Mouse (Mus musculus) monocyte, adult 5-6 weeks (primary cell): ENCODE data around the gene Smco3. TPM values are rescaled to one million over a fixed set of nuclear protein-coding genes. Genes with fewer than 3 reads are reported as not detected.
"Not testable (repeated sequence)": the region's sequence is repeated elsewhere in the genome, so short reads cannot be mapped to it uniquely, and the experiment has no call there.

Source experiments
- ATAC-seq: fragments of 153-309, 156-312 bp; replicated peaks from 2 replicates; pipeline ENCODE4 v1.8.0; 2017; ENCODE audit warnings: mild to moderate bottlenecking; ENCODE audit not compliant: low TSS enrichment, insufficient number of reproducible peaks, severe bottlenecking, poor library complexity, low FRiP score
- total RNA-seq: library from RNA; stranded (forward); fragments of 200-1000, 200-491, 200-594 nt; gene quantifications from 3 replicates; pipeline ENCODE4 v1.2.3, GENCODE M21; 2017

Smco3 gene
- total RNA-seq: 0.49 TPM in 1 of 3 replicates, not detected in the others

DNA sequence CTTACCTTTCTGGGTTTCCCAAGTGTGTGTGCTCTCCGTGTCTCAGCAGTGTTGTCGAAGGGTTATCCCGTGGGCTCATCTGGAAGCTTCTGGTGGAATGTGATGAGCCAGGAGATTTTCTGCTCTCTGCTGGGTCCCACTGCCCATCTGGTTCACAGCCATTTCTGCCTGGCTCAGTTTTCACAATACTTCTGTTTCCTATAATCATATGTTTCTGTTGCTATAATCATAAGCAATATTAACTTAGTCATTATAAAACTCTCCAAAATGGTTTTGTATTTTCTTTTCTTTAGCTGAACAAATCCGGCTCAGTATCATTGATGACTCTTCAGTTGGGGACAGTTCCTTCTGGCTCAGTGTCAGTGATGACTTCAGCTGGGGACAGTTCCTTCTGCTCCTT lies at the start of gene Smco3:
Gene Smco3 (minus strand): TSS at position 101 of the 400 bp plus-strand sequence.
- ATAC-seq: no peak

DNA sequence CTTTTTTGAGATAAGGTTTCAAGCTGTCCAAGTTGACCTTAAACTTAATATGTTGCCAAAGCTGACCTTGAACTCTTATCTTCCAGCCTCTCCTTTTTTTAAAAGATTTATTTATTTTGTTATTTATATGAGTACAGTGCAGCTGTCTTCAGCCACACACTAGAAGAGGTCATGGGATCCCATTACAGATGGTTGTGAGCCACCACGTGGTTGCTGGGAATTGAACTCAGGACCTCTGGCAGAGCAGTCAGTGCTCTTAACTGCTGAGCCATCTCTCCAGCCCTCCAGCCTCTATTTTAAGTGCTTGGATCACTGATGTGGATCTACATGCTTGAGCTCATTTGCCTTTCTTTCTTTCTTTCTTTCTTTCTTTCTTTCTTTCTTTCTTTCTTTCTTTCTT lies 49.5 kb upstream of the Smco3 start:
- ATAC-seq: not testable (repeated sequence)

DNA sequence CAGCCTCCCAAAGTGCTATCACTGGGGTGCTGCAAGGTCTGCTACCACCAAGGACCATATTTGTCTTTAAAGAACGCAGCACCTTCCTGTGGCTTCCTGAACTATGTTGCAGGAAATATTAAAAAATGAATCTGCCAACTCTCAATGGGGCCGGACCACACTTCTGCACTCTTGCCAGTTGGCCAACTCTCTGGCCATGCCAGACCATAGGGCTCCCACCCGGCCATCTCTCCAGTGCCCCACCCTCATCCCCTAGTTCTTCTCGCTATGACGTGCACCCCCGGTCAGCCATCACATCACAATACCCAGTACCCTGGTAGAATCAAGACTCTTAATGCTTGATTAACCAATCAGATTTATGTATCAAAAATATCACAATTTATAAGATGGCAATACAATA lies 48.7 kb upstream of the Smco3 start:
- no peak for ATAC-seq

DNA sequence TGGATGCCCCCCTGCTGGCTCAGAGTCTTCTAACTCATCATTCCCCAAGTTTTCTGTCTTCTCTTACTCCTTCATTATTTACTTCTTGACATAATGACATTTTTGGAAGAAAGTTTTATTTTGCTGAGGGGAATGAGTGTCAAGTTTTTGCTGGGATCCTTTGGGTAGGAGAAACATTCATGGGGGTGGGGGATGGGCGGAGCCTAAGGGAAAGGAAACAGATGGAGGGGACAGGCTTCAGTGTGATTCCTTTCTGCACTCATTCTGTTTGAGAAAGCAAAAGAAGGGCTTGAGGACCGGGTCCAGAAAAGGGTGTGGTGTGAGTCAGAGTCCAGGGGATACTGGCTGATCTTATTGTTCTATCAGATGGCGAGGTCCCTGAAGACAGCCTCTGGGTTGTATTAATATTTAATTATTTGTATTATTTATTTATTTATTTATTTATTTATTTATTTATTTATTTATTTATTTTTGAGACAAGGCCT lies 48.2 kb upstream of the Smco3 start:
- no peak for ATAC-seq

DNA sequence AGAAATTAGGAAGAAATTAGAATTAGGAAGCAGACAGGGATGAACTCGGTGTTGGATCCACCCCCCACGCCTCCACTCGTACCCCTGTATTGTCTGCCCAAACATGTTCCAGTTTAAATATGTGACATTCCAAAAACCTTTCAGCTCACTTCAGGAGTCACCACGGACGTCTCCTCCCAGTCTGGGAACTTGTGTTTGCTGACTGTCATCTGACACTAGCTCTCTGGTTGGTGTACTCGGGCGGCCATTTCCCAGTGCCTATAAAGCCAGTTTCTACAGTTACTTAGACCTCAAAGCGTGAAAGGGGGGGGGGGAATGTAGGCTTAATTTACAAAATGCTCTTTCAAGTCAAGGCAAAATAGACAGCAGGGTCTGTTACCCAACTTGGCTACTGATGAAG lies 46.4 kb upstream of the Smco3 start:
- no peak for ATAC-seq

DNA sequence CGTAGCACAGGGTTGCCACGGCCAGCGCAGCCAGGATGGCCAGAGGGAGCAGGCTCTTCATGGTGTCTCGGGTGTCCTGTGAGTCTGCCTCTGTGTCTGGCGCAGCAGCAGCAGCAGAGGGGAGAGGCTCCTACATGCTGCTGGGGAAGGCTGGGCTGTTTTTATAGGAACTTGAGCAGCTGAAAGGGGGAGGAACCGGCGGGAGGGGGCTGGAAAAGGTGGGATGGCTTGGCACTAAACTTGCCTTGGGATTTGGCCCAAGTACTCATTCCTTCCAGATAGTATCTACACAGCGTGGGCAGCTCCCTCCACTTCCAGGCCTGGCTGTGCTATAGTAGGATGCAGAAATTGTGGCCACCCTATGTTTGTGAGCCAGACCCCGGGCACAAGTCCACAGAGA lies 40.4 kb upstream of the Smco3 start, which contains the start of gene Mgp:
Gene Mgp (minus strand): TSS at position 154 of the 400 bp plus-strand sequence.
- no peak for ATAC-seq

DNA sequence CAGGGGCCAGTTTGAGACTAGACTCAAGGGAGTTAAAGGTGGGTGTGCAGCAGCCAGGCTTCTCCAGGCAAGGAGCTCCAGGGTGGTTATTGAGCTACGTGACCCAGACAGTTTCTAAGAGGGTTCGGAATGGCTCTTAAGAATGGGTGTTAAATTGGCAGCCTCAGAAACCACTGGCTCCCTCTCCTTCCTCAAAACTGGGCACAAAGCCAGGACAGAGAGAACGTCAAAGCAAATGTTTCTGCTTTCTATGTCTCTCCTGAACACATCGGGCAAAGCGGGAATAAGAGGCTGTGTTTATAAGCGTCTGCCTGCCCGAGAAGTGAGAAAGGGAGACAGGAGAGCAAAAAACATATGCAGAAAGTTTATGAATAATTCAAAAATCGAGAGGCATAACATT lies 39.3 kb upstream of the Smco3 start:
- ATAC-seq: no peak

DNA sequence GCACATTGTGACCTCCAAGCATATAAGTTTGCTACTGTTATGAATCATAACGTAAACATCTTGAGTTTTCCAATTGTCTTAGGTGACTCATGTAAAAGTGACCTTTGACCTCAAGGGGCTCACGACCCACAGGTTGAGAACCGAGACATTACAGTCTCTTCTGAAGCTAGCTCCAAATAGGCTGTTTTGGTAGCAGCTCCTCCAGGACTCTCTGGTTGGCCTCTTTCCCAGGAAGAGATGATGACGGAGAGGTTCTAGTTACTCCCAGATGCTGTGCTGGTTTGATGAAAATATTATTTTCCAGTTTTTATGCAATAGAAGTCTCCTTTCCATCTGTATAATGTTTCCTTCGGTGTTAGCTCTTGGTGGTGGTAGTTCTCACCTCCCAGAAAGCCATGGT lies 33.7 kb upstream of the Smco3 start:
- ATAC-seq: no peak

DNA sequence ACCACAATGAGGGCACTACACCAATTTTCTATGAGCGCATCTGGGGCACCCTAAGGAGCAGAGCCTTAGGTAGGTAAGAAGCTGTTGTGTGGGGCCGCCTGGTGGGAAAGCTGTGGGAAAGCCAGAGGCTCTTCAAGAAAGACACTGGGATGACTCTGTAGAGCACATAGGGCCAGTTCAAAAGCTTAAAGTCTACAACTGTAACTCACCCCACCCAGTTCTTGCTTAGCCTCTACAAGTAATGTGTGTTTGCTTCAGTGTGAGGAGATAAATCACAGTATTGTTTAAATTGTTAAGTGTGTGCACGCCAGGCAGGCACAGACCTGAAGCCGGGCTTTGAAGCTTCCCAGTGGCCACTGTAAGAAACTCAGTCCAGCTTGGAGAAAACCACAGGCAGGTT lies 30.9 kb upstream of the Smco3 start:
- no peak for ATAC-seq

DNA sequence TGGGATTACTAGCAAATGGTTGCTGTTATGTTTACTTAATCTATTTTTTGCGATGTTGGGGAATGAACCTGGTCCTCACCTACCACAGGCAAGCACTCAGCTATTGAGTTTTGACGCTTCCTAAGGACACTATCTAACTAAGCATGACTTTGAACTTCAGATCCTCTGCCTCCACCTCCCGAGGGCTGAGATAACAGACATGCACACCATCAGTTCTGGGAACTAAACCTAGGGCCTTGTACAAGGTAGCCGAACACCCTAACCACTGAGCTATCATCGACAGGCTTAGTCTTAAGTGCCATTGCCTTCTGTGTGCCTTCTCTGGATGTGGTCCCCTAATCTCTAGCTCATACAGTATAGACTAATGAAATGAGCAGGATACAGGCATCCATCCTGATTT lies 30.1 kb upstream of the Smco3 start:
- no peak for ATAC-seq

DNA sequence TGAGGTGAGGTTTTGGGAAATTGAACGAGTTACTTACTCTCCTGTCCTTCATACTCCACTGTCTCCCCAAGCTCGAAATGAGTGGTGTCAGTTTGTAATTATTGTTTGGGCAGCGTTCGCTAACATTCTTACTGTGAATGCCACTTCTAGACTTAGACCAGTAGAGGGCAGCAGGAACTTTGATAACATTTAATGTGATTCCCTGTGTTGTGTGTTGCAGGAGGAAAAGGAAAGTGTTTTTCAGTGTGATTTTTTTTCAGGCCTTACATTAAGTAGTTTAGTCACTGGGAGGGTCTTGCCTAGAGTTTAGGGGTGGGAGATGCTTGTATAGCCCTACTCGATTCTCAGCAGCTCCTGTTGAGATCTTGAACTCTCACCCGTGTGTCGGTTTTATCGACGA lies 25.8 kb upstream of the Smco3 start:
- ATAC-seq: no peak; the same call in 1 of the 2 replicates

DNA sequence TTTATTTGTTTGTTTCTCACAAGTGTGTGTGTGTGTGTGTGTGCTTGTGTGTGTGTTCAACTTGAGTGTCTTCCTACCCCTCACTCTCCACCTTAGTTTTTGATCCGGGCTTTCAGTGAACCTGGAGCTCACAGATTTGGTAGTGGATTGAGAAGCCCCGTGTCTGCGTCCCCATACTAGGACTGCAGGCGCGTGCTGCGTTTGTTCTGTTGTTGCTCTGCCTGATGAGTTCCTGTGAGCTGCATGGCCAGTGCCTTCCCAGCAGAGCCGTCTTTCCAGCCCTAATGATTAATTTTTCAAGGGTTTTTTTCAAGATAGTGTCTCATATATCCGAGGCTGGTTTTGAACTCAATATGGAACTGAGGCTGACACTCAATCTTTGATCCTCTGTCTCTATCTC lies 23.2 kb upstream of the Smco3 start:
- ATAC-seq: no peak

DNA sequence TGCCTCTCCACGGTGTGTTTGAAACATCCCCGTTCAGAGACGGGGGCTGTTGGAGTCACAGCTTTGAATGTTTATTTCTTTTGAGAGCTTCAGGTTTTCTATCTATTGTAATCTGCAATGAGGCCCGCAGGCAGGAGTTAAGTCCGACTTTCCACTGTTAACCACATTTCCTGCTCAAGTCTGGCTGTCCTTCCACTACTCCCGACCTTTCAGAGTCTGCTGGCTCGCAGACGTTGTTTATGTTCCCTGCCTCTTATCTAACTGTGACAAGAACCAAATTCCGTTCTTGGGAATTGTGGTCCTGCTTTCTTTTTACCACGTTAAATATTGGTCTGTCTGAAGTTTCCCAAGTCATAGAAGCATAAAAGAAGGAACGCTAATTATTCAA lies 22.6 kb upstream of the Smco3 start:
- no peak for ATAC-seq

DNA sequence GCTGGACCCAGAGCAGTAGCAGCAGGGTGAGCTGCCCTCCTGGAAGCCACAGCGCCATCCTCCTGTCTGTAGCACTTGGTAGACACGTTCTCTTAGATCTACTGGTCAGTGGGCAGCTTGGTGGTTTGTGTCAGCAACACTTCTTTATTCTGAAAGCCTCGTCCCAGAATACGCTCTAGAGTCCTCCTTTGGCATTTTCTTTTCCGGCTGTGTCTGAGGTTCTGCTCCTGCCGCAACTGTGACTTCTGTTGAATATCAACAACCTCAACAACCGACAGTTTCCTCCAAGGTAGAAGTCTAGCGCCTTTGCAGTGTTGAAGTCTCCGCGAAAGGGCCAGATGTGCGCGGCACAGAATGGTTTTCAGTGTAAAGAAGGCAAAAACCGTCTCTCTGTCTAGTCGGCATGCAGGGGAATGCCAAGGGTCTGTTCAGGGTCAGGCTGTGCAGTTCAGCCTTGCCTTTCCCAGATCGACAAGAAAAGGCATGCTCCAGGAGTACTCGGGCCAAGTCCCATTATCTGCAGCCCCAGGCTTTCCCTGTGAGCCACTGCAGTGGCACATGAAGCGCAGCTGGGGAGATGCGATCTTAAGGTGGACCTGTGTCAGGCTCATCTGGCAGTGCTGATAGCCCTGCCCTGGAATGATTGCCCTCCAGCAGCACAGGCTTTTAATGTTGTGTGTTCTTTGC lies 22.1 kb upstream of the Smco3 start, which contains the start of gene Art4:
Gene Art4 (minus strand): TSS at position 548 of the 687 bp plus-strand sequence.
- ATAC-seq: no peak

DNA sequence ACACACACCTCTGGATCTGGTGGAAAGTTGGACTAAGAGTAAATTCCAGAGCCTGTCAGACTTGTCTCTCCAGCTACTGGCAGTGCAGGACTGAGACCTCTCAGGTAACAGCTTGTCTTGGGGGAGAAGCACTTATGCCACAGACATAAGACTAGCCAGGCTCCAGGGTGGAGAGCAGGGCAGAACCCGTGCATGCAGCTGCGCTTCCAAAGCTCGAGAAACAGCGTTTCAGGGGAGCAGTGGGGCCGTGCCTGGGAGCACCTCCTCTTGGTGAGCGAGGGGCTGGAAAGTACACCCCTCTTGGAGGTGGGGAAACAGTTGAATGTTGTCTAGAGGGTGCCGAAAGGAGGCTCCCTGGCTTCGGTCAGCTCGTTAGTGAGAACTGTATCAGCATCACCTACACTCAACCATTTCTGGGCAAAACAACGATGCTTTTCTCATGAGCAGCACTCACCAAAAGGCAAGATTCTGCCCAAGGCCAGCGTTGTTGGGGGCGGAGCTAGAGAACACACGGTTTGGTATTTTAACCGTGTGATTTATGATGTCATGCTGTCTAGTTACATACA lies 20.9 kb upstream of the Smco3 start:
- no peak for ATAC-seq

DNA sequence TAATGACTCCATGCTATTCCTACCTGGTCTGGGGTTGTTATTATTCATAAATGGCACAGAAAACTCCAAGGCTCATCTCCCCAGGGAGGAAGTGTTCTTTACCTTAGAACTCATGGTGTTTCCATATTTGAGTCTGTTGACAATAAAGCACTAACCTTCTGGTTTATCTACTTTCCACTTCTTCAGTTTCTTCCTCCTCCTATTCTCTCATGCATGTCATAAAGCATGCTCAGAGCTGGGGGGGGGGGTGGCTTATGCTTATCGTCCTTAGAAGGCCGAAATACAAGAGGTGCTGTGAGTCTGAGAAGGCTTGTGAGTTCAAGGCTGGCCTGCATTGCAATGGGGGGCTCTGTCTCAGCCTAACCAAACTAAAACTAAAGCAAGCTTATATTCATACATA lies 19.9 kb upstream of the Smco3 start:
- ATAC-seq: no peak

DNA sequence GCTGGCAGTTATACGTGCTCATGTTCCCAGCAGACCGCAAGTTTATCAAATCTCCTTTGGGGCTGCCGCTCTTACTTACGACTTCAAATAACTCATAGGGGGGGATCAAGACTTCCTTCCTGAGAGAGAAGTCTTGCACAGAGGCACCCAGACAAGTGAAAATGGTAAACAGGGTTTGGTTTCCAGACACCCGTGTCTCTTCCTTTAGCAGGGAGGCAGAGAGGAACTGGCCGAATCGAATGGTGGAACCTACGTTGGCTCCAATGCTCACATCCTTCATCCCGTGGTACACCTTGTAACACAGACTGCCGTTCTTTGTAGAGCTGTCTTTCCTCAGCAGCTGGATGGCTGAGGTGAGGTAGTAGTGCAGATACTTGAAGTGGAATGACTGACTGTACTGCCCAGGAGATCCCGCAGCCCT lies 19.1 kb upstream of the Smco3 start:
- ATAC-seq: no peak

DNA sequence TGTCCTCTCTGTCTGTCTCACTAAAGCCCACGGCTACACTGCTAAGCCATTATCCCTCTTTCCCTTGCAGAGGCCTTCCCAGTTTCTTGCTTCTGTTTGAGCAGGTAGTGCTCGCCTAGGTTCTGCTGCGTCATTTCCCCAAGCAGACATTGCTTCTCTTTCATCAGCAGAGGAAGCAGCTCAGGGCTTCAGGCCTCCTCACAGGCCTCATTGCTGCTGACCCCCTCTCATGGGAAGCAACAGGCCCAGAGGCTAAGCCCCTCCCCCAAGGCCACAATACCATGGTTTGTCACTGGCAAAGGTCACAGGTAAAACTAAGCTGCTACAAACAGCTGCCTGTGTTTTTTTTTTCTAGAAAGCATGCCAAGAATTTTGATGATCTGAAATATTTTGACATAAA lies 17.5 kb upstream of the Smco3 start:
- no peak for ATAC-seq

DNA sequence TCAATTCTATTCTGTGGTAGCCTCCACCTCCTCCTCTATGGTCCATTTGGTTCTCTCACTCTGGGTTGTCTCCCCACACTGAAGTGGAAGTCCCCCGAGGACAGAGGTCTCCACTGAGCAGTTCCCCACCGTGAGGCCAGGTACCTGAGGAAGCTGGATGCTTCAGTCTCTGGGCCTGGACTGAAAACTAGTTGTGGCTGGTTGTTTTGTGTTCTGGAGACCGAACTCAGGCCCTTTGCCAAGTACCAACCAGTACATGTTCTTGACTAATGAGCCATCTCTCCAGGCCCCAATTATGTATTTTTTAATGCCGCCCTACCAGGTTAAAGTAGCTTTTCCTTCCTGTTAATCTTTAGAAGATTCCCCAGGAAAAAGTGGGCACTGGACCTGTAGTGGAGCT lies 17.1 kb upstream of the Smco3 start:
- ATAC-seq: no peak

DNA sequence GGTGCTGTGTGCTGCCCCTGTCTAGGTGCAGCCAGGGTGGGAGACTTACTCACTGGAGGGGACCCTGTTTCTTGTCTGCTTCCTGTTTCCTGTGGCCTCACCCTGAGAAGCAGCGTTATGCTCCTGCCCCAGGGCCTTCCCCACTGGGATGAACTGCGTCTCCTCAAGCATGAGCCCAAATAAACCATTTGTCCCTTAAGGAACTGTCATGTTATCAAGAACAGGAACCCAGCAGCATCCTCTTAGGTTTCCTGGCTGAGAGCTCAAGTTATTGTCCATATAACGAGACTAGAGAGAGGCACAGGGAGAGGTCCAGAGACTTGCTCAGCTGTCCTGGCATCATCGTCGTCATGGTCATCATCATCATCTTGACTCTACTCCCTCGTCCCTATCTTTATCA lies 15.0 kb upstream of the Smco3 start:
- no peak for ATAC-seq
